Mouse (Mus musculus) liver, embryonic 14.5 days (tissue): ENCODE measurements around the gene Fbxl17. TPM values are rescaled to one million over a fixed set of nuclear protein-coding genes. Genes with fewer than 3 reads are reported as not detected.

Source experiments
- ATAC-seq: fragments of 200-750 bp; cut with Nextera tagmentation; 2 replicates; pipeline ENCODE4 v1.8.0; 2017; ENCODE audit warnings: moderate number of reproducible peaks, mild to moderate bottlenecking, moderate library complexity; ENCODE audit not compliant: insufficient read depth
- DNase-seq, 3 experiments: peaks; one replicate each; pipeline ENCODE4 v3.0.0-alpha.2; 2012 to 2013; ENCODE audit warnings: low read depth in 3 of 3, low spot score in 3 of 3
- H3K27ac ChIP-seq: fragments of 300-500 bp; sonication (generic); 2 replicates; pipeline ENCODE4 v1.5.1; 2014; ENCODE audit warnings: moderate library complexity, mild to moderate bottlenecking, control low read depth, inconsistent platforms
- H3K27me3 ChIP-seq: fragments of 300-500 bp; sonication (generic); 2 replicates; pipeline ENCODE4 v1.6.1; 2014; ENCODE audit warnings: mild to moderate bottlenecking, low read length, moderate library complexity; ENCODE audit not compliant: control insufficient read depth, insufficient read depth
- H3K36me3 ChIP-seq: fragments of 300-500 bp; sonication (generic); replicated peaks from 2 replicates; pipeline ENCODE4 v1.6.1; 2014; ENCODE audit warnings: low read depth; ENCODE audit not compliant: control insufficient read depth, insufficient read depth
- H3K4me1 ChIP-seq, 2 experiments: fragments of 200-500 bp in 1 of 2; fragments of 300-500 bp in 1 of 2; sonication (generic) in 1 of 2; replicated peaks; 2 replicates each; pipeline ENCODE4 v1.6.1; 2012 to 2014; ENCODE audit warnings: antibody characterized with exemption in 1 of 2, inconsistent platforms in 1 of 2, low read length in 1 of 2; ENCODE audit not compliant: control insufficient read depth in 2 of 2, insufficient read depth in 2 of 2
- H3K4me2 ChIP-seq: fragments of 300-500 bp; sonication (generic); 2 replicates; pipeline ENCODE4 v1.6.1; 2014; ENCODE audit warnings: low read depth, mild to moderate bottlenecking, control low read depth, moderate library complexity
- H3K4me3 ChIP-seq, 2 experiments: fragments of 200-500 bp in 1 of 2; fragments of 300-500 bp in 1 of 2; sonication (generic) in 1 of 2; 2 replicates each; pipeline ENCODE4 v1.5.1; 2012 to 2014; ENCODE audit warnings: low read depth in 2 of 2, low read length in 2 of 2, mild to moderate bottlenecking in 2 of 2, control low read depth in 1 of 2, inconsistent platforms in 1 of 2, moderate library complexity in 1 of 2; ENCODE audit not compliant: insufficient read depth in 1 of 2
- H3K9ac ChIP-seq: fragments of 300-500 bp; sonication (generic); replicated peaks from 2 replicates; pipeline ENCODE4 v1.6.1; 2014; ENCODE audit warnings: mild to moderate bottlenecking, control low read depth, moderate library complexity
- H3K9me3 ChIP-seq: fragments of 300-500 bp; sonication (generic); 2 replicates; pipeline ENCODE4 v1.6.1; 2016; ENCODE audit warnings: low read length, mixed read lengths; ENCODE audit not compliant: control insufficient read depth
- CTCF ChIP-seq: IDR thresholded peaks from 2 replicates; pipeline ENCODE4 v1.5.1; 2016; ENCODE audit warnings: antibody characterized with exemption, low read depth, control low read depth
- EP300 ChIP-seq: IDR thresholded peaks from 2 replicates; pipeline ENCODE4 v1.6.1; 2016; ENCODE audit warnings: antibody characterized with exemption, low read depth
- WGBS: fragments of 180-500 bp; shearing (Covaris S2); extraction: QIAGEN DNeasy Blood & Tissue Kit; methylation state at CpG from one replicate; pipeline ENCODE4 v1.1.7; 2014; ENCODE audit not compliant: insufficient replicate concordance; 5-methylcytosine and 5-hydroxymethylcytosine counted together
- polyA plus RNA-seq, 2 experiments: library from polyadenylated mRNA; depleted of rRNA in 1 of 2; stranded (reverse) in 1 of 2; unstranded in 1 of 2; fragments of >200 nt; fragmentation: Nextera tagmentation in 1 of 2; extraction: Ambion mirVana in 1 of 2; gene quantifications; 2 replicates each; pipeline versions ENCODE4 v1.2.1 to v1.2.3; 2012 to 2014

Gene Fbxl17
- polyA plus RNA-seq, 2 experiments: 1.9 TPM

DNA sequence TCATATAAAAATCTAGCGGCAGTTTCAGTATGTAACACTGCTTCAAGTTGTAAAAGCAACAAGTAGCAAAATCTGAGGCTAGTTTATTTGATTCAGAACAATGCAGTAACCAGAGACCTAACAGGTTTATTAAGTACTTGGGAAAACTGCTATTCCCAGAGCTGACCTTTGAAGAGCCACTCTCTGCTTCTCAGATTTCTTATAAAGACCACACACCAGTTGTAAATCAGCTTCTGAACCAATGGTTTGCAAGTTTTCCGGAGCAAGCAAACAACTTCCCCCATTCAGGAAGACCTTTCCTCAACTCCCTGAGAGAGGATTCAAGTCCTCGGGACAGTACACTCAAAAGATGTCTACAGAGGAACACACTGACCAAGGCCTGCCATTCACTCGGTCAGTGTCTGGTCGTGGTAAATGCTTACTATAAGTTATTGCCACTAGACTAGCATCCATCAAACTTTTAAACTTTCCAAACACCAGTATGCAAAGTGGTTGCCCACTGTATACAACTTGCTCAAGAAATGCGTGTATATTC, 1.6 kb downstream of the Fbxl17 start:
- Histone ChIP-seq H3K4me3 (peak overlapping the region; percentile 80 to 88), H3K4me1 (peaks cover 17 to 25% of the 10 kb centered on the region in 2 experiments), H3K36me3 (no peaks in the 10 kb centered on the region), H3K4me2 (peak overlapping the region; percentile 95), H3K9me3 (no peaks in the 10 kb centered on the region), H3K27me3 (no peaks in the 10 kb centered on the region), H3K9ac (peak overlapping the region; percentile 93), H3K27ac (peak overlapping the region; percentile 13; the same call in 1 of the 2 replicates)
- ATAC-seq (no peak), DNase-seq (no peak)
- TF ChIP-seq CTCF (no peak), EP300 (no peak)
- 16% methylated on average over 6 of the region's 6 CpGs for WGBS

DNA sequence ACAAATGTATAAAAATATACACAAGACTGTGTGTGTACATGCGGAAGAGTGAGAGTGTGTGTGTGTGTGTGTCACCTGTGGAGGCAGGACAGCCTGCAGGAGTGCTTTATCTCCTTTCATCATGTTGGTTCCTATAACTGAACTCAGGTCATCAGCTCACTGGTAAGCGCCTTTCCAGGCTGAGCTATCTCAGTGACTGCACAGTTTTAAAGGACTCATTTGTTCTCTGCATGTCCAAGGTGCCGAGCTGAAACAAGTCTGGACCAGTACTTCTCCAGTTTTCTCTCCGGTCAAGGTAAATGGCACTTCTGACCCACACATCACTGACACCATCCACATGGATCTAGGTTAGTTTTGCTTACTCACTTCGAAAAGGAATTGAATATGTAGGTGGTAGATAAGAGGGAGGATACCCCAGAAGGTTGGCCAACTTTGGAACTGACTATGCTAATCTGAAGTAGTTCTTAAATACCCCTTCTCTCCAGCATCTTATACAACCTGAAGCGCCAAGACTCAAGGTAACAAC, 2.5 kb downstream of the Fbxl17 start:
- Histone ChIP-seq H3K36me3 (no peaks in the 10 kb centered on the region), H3K4me2 (peak overlapping the region; percentile 95), H3K9ac (peak overlapping the region; percentile 6; the same call in 1 of the 2 replicates), H3K4me1 (peaks cover 17 to 30% of the 10 kb centered on the region in 2 experiments), H3K9me3 (no peaks in the 10 kb centered on the region), H3K27me3 (no peaks in the 10 kb centered on the region), H3K27ac (peak overlapping the region; percentile 43), H3K4me3 (peak overlapping the region in 1 of 2 experiments; percentile 88; a peak in 2 of 4 replicates)
- TF ChIP-seq EP300: peak; percentile 30; the same call in 1 of the 2 replicates
- TF ChIP-seq CTCF: no peak
- ATAC-seq (no peak), DNase-seq (peak in 2 of 3 experiments; percentile 34 to 38)
- 34% methylated on average over 6 of the region's 6 CpGs for WGBS

- no peak overlapping the region for H3K9ac ChIP-seq
- DNase-seq (no peak), ATAC-seq (no peak)
- no peaks in the 10 kb centered on the region for H3K9me3 ChIP-seq
- no peak overlapping the region for H3K4me2 ChIP-seq
- WGBS: 63% methylated on average over 5 of the region's 5 CpGs
- no peaks in the 10 kb centered on the region for H3K36me3 ChIP-seq
- no peak overlapping the region for H3K27ac ChIP-seq
- no peak overlapping the region for H3K4me3 ChIP-seq
- TF ChIP-seq EP300 (no peak), CTCF (no peak)
- H3K27me3 ChIP-seq: no peaks in the 10 kb centered on the region
- H3K4me1 ChIP-seq: peaks cover 17 to 30% of the 10 kb centered on the region in 2 experiments
These were observed 3.7 kb downstream of the Fbxl17 start for GRCm38 (mm10) chr17:63496153-63496552.

GRCm38 (mm10) chr17:63493876-63494580, 5.8 kb downstream of the Fbxl17 start:
- DNase-seq: no peak
- no peak overlapping the region for H3K27ac ChIP-seq
- no peak for ATAC-seq
- no peak overlapping the region for H3K4me2 ChIP-seq
- H3K36me3 ChIP-seq: no peaks in the 10 kb centered on the region; the same call in 1 of the 2 replicates
- no peak for TF ChIP-seq CTCF
- TF ChIP-seq EP300: no peak
- H3K27me3 ChIP-seq: no peaks in the 10 kb centered on the region
- no peaks in the 10 kb centered on the region for H3K9me3 ChIP-seq
- 69% methylated on average over 7 of the region's 7 CpGs for WGBS
- H3K9ac ChIP-seq: no peak overlapping the region
- H3K4me3 ChIP-seq: no peak overlapping the region
- H3K4me1 ChIP-seq: peaks cover 17 to 25% of the 10 kb centered on the region in 2 experiments

- DNase-seq (no peak), ATAC-seq (no peak)
- H3K27ac ChIP-seq: no peak overlapping the region
- no peak overlapping the region for H3K4me3 ChIP-seq
- H3K36me3 ChIP-seq: no peaks in the 10 kb centered on the region; the same call in 1 of the 2 replicates
- peaks cover 13 to 23% of the 10 kb centered on the region in 2 experiments for H3K4me1 ChIP-seq
- 35% methylated on average over 5 of the region's 5 CpGs for WGBS
- no peaks in the 10 kb centered on the region for H3K9me3 ChIP-seq
- H3K9ac ChIP-seq: no peak overlapping the region
- H3K4me2 ChIP-seq: no peak overlapping the region
- no peaks in the 10 kb centered on the region for H3K27me3 ChIP-seq
- TF ChIP-seq CTCF (peak; percentile 62), EP300 (no peak)
These were observed 6.5 kb downstream of the Fbxl17 start for GRCm38 (mm10) chr17:63493274-63493673.
